ENCODE assay signal across 25 mouse cellular contexts in genomic region chr7:101952098-101952497, GRCm38 (mm10). TPM values are rescaled to one million over a fixed set of nuclear protein-coding genes. Genes with fewer than 3 reads are reported as not detected.
DNase-seq lines count a peak whose midpoint lies in the region; ATAC-seq lines count a peak whose summit lies in the region.
"Had no signal": no experiment of that assay in that cellular context is flagged by ENCODE, and none has a peak within 500 bp of the region (broad histone marks: within the 10 kb centered on the region; RNA-seq: fewer than 3 reads in every experiment).

No protein-coding gene starts in this region.

- no peak for ATAC-seq in heart, embryonic 13.5 days (ENCODE audit: extremely low read depth, insufficient number of reproducible peaks, low FRiP score, low TSS enrichment)
- no peak for ATAC-seq in heart, embryonic 12.5 days (ENCODE audit: insufficient number of reproducible peaks, low FRiP score)
- peak; percentile 51; the same call in 1 of the 2 replicates for ATAC-seq in liver, embryonic 13.5 days (ENCODE audit: low read depth)
- ATAC-seq in liver, embryonic 11.5 days (replicated peaks; ENCODE audit: low FRiP score): no peak
- peak; percentile 72 for ATAC-seq in megakaryocyte progenitor cell, adult 5-6 weeks (replicated peaks; ENCODE audit: poor library complexity)
- ATAC-seq: forebrain, embryonic 16.5 days had no signal

- 58% methylated on average over 2 of the region's 2 CpGs for WGBS in heart, embryonic 13.5 days
- WGBS in heart, embryonic 12.5 days: 45% methylated on average over 2 of the region's 2 CpGs
- WGBS in liver, embryonic 13.5 days (ENCODE audit: insufficient replicate concordance): 30% methylated on average over 2 of the region's 2 CpGs
- WGBS in liver, embryonic 11.5 days: 42% methylated on average over 2 of the region's 2 CpGs

- no peaks in the 10 kb centered on the region for H3K9me3 ChIP-seq in heart, embryonic 13.5 days
- no peaks in the 10 kb centered on the region for H3K9me3 ChIP-seq in heart, embryonic 12.5 days (replicated peaks)
- no peaks in the 10 kb centered on the region for H3K9me3 ChIP-seq in liver, embryonic 13.5 days (replicated peaks)
- no peaks in the 10 kb centered on the region for H3K9me3 ChIP-seq in liver, embryonic 11.5 days (ENCODE audit: control insufficient read depth, low read length)
- H3K9me3 ChIP-seq: heart, embryonic 15.5 days; limb, embryonic 15.5 days; midbrain, embryonic 12.5 days; neural tube, embryonic 12.5 days had no signal

- H3K4me1 ChIP-seq in heart, embryonic 13.5 days: peaks cover 8% of the 10 kb centered on the region; the same call in 1 of the 2 replicates
- H3K4me1 ChIP-seq in heart, embryonic 12.5 days (replicated peaks): peaks cover 4% of the 10 kb centered on the region; the same call in 1 of the 2 replicates
- H3K4me1 ChIP-seq in liver, embryonic 13.5 days (replicated peaks): peaks cover 62% of the 10 kb centered on the region
- H3K4me1 ChIP-seq in liver, embryonic 11.5 days (replicated peaks; ENCODE audit: control insufficient read depth, insufficient read depth, low read length): peaks cover 3% of the 10 kb centered on the region; the same call in 1 of the 2 replicates
- H3K4me1 ChIP-seq: midbrain, embryonic 12.5 days; neural tube, embryonic 12.5 days had no signal

- H3K27me3 ChIP-seq in heart, embryonic 13.5 days (replicated peaks): no peaks in the 10 kb centered on the region
- no peaks in the 10 kb centered on the region for H3K27me3 ChIP-seq in heart, embryonic 12.5 days (replicated peaks)
- no peaks in the 10 kb centered on the region for H3K27me3 ChIP-seq in liver, embryonic 13.5 days
- no peaks in the 10 kb centered on the region for H3K27me3 ChIP-seq in liver, embryonic 11.5 days (replicated peaks; ENCODE audit: control insufficient read depth, insufficient read depth, low read length)
- H3K27me3 ChIP-seq: CH12.LX; heart, embryonic 15.5 days; limb, embryonic 15.5 days; midbrain, embryonic 12.5 days; neural tube, embryonic 12.5 days had no signal

- H3K4me3 ChIP-seq in heart, embryonic 13.5 days: no peak overlapping the region
- H3K4me3 ChIP-seq in heart, embryonic 12.5 days: no peak overlapping the region
- H3K4me3 ChIP-seq in liver, embryonic 13.5 days (replicated peaks): no peak overlapping the region
- no peak overlapping the region for H3K4me3 ChIP-seq in liver, embryonic 11.5 days (ENCODE audit: low read depth, low read length)
- H3K4me3 ChIP-seq: heart, embryonic 15.5 days; limb, embryonic 15.5 days; midbrain, embryonic 12.5 days; neural tube, embryonic 12.5 days had no signal

- no peak for DNase-seq in liver, embryonic 13.5 days
- no peak for DNase-seq in liver, embryonic 11.5 days (ENCODE audit: low spot score)
- peak; percentile 72 for DNase-seq in 416B (ENCODE audit: low read depth)
- no peak for DNase-seq in retina, embryonic 14.5 days (ENCODE audit: low spot score)
- no peak for DNase-seq in ovary, adult 18-20 months (ENCODE audit: low spot score)
- DNase-seq: adrenal gland, postnatal 25 days; cerebellum, adult 11-12 months; cerebellum, postnatal 14 days; embryo, embryonic 11 days; gastrocnemius, postnatal 36 days; kidney, adult 9 months; lung, postnatal 10 days; thymus, postnatal 14 days had no signal

- H3K36me3 ChIP-seq in heart, embryonic 13.5 days: no peaks in the 10 kb centered on the region
- no peaks in the 10 kb centered on the region for H3K36me3 ChIP-seq in heart, embryonic 12.5 days
- 0 out of 2 replicates have a peak, but pooled peaks cover 5% of the 10 kb centered on the region for H3K36me3 ChIP-seq in liver, embryonic 13.5 days
- H3K36me3 ChIP-seq in liver, embryonic 11.5 days (ENCODE audit: control insufficient read depth, insufficient read depth, low read length): no peaks in the 10 kb centered on the region
- H3K36me3 ChIP-seq: heart, embryonic 15.5 days; limb, embryonic 15.5 days; midbrain, embryonic 12.5 days; neural tube, embryonic 12.5 days had no signal

- 0 out of 2 replicates have a peak overlapping the region, but pooled peaks have one; percentile 5 for H3K27ac ChIP-seq in heart, embryonic 13.5 days (replicated peaks)
- H3K27ac ChIP-seq in heart, embryonic 12.5 days (ENCODE audit: poor library complexity, severe bottlenecking): no peak overlapping the region
- H3K27ac ChIP-seq in liver, embryonic 13.5 days: no peak overlapping the region
- H3K27ac ChIP-seq in liver, embryonic 11.5 days (ENCODE audit: low read depth, low read length): no peak overlapping the region
- H3K27ac ChIP-seq: limb, embryonic 15.5 days; midbrain, embryonic 12.5 days; neural tube, embryonic 12.5 days had no signal

- H3K9ac ChIP-seq in heart, embryonic 13.5 days: 0 out of 2 replicates have a peak overlapping the region, but pooled peaks have one; percentile 7
- no peak overlapping the region for H3K9ac ChIP-seq in heart, embryonic 12.5 days
- no peak overlapping the region for H3K9ac ChIP-seq in liver, embryonic 13.5 days
- H3K9ac ChIP-seq in liver, embryonic 11.5 days (ENCODE audit: low read depth, low read length): no peak overlapping the region
- H3K9ac ChIP-seq: heart, embryonic 15.5 days; limb, embryonic 15.5 days; midbrain, embryonic 12.5 days; neural tube, embryonic 12.5 days had no signal

- H3K4me2 ChIP-seq in heart, embryonic 13.5 days: no peak overlapping the region
- H3K4me2 ChIP-seq in heart, embryonic 12.5 days: no peak overlapping the region
- H3K4me2 ChIP-seq in liver, embryonic 13.5 days: no peak overlapping the region
- H3K4me2 ChIP-seq in liver, embryonic 11.5 days: no peak overlapping the region
- H3K4me2 ChIP-seq: heart, embryonic 15.5 days; limb, embryonic 15.5 days; midbrain, embryonic 12.5 days; neural tube, embryonic 12.5 days had no signal

RNA-seq across cellular contexts. Expression of gene Numa1, which starts 18.2 kb away (rescaled TPM):
- 39.7 and 41.7 TPM in 2 replicates for polyA plus RNA-seq in heart, embryonic 13.5 days (2015; fragmentation: Nextera tagmentation; extraction: Ambion mirVana)
- polyA plus RNA-seq in heart, embryonic 12.5 days (2016; fragmentation: Nextera tagmentation; extraction: Ambion mirVana): 67.8 and 70.6 TPM in 2 replicates
- polyA plus RNA-seq in liver, embryonic 13.5 days (2015; fragmentation: Nextera tagmentation; extraction: Ambion mirVana): 24.5 and 30.7 TPM in 2 replicates
- polyA plus RNA-seq in liver, embryonic 11.5 days (2014; fragmentation: Nextera tagmentation; extraction: Ambion mirVana): 66.2 and 66.3 TPM in 2 replicates
- total RNA-seq in megakaryocyte progenitor cell, adult 5-6 weeks (2015): 83.1 and 93.8 TPM in 2 replicates
- 156 and 190 TPM in 2 replicates for total RNA-seq in megakaryocyte progenitor cell, adult 5-6 weeks (2017)

RNA-seq across cellular contexts. Expression of gene Lrrc51, which starts 18.4 kb away (rescaled TPM):
- polyA plus RNA-seq in heart, embryonic 13.5 days (2015; fragmentation: Nextera tagmentation; extraction: Ambion mirVana): 4.1 and 5.1 TPM in 2 replicates
- polyA plus RNA-seq in heart, embryonic 12.5 days (2016; fragmentation: Nextera tagmentation; extraction: Ambion mirVana): 4.2 and 5.0 TPM in 2 replicates
- 2.1 TPM in 2 replicates for polyA plus RNA-seq in liver, embryonic 13.5 days (2015; fragmentation: Nextera tagmentation; extraction: Ambion mirVana)
- polyA plus RNA-seq in liver, embryonic 11.5 days (2014; fragmentation: Nextera tagmentation; extraction: Ambion mirVana): 5.5 and 6.4 TPM in 2 replicates
- total RNA-seq in megakaryocyte progenitor cell, adult 5-6 weeks (2015): 1.9 and 3.8 TPM in 2 replicates
- 1.0 TPM in 1 of 2 replicates, not detected in the other for total RNA-seq in megakaryocyte progenitor cell, adult 5-6 weeks (2017)

RNA-seq across cellular contexts. Expression of gene Tomt, which starts 45.9 kb away (rescaled TPM):
- 0.10 and 0.27 TPM in 2 replicates for polyA plus RNA-seq in heart, embryonic 13.5 days (2015; fragmentation: Nextera tagmentation; extraction: Ambion mirVana)
- 0.42 and 0.45 TPM in 2 replicates for polyA plus RNA-seq in heart, embryonic 12.5 days (2016; fragmentation: Nextera tagmentation; extraction: Ambion mirVana)
- polyA plus RNA-seq in liver, embryonic 13.5 days (2015; fragmentation: Nextera tagmentation; extraction: Ambion mirVana): 0.15 and 0.21 TPM in 2 replicates
- 0.71 and 0.75 TPM in 2 replicates for polyA plus RNA-seq in liver, embryonic 11.5 days (2014; fragmentation: Nextera tagmentation; extraction: Ambion mirVana)
- total RNA-seq in megakaryocyte progenitor cell, adult 5-6 weeks (2015): 0.10 TPM in 1 of 2 replicates, not detected in the other
- total RNA-seq in megakaryocyte progenitor cell, adult 5-6 weeks (2017): 0.07 TPM in 1 of 2 replicates, not detected in the other
- total RNA-seq: adrenal gland, postnatal 25 days; gastrocnemius, postnatal 36 days; layer of hippocampus, adult 18-20 months; layer of hippocampus, postnatal 25 days; monocyte, adult 5-6 weeks had no signal

RNA-seq across cellular contexts. Expression of gene Lamtor1, which starts 46.4 kb away (rescaled TPM):
- 140 and 155 TPM in 2 replicates for polyA plus RNA-seq in heart, embryonic 13.5 days (2015; fragmentation: Nextera tagmentation; extraction: Ambion mirVana)
- polyA plus RNA-seq in heart, embryonic 12.5 days (2016; fragmentation: Nextera tagmentation; extraction: Ambion mirVana): 128 and 131 TPM in 2 replicates
- 75.2 and 76.5 TPM in 2 replicates for polyA plus RNA-seq in liver, embryonic 13.5 days (2015; fragmentation: Nextera tagmentation; extraction: Ambion mirVana)
- polyA plus RNA-seq in liver, embryonic 11.5 days (2014; fragmentation: Nextera tagmentation; extraction: Ambion mirVana): 119 and 124 TPM in 2 replicates
- total RNA-seq in megakaryocyte progenitor cell, adult 5-6 weeks (2015): 74.7 and 91.8 TPM in 2 replicates
- total RNA-seq in megakaryocyte progenitor cell, adult 5-6 weeks (2017): 75.0 and 75.7 TPM in 2 replicates

Comparison
In these comparisons a context has a peak if more than half of its experiments do, and no peak if none do; other contexts are left out.
1. ATAC-seq: peak in liver, embryonic 13.5 days (single experiment) and megakaryocyte progenitor cell, adult 5-6 weeks (single experiment); none in heart, embryonic 13.5 days (single experiment), heart, embryonic 12.5 days (single experiment) and liver, embryonic 11.5 days (single experiment).